Mouse (Mus musculus) T-helper 17 cell (primary cell): ENCODE measurements around the gene Tmprss4.

Source experiments
- in situ Hi-C, 2 experiments: fragments of 300-600 bp; cut with MboI, MseI; formaldehyde crosslinking; loops; 1 replicate in 1 of 2; 2 replicates in 1 of 2; pipeline ENCODE4 v1.15.1; 2025; ENCODE audit warnings: high pct_unique_total_duplicates in 2 of 2

Tmprss4 gene

DNA sequence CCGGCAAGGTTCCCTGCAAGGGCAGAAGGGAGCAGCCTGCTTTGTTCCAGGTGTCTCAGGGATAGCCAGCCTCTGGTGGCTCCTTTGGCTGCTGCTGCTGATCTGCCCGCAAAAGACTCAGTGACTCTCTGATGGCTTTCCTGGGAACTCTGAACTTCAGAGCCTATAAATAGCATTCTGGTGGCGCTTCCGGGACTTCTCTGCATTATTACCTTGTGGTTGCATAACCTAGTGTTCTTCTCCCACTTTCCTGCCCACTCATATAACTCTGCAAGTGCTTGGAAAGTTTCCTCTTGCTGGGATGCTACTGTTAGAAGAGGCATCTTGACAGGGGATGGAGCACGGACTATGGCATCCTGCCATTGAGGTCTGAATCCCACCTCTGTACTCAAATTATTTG, 6.3 kb downstream of the Tmprss4 start:
- in situ Hi-C loops = no loop called here

DNA sequence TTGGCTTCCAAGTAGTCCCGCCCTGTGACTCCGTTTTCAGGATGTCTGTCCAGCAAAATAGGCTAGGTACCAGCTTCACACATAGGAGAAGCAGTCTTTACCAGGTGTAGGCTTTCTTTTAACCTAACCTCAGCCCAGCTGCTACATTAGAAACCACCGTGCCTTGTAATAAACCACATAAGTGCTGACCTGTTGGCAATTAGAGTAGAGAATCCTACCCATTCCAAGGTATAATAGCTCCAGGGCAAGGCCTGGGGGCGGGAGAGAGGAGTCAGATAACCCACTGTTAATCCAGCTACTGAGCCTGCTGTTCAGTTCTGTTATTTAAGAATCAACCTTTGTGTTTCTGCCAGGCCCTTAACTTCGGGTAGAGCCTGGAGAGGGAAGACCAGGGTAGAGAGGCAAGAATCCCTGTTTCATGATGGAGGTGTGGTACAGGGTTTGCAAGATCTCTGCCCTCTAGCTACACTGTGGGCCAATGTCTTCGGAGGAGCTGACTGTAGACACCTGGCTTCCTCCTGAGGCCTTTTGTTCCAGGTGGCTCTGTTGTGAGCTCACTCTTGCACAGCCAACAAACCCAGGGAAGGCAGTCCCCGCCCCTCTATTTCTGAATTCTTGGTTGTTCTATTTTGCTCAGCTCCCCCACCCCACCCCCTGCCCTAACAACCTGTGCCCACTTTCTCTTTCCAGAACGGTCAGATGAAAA, 7.6 kb downstream of the Tmprss4 start:
- in situ Hi-C loops = no loop called here

DNA sequence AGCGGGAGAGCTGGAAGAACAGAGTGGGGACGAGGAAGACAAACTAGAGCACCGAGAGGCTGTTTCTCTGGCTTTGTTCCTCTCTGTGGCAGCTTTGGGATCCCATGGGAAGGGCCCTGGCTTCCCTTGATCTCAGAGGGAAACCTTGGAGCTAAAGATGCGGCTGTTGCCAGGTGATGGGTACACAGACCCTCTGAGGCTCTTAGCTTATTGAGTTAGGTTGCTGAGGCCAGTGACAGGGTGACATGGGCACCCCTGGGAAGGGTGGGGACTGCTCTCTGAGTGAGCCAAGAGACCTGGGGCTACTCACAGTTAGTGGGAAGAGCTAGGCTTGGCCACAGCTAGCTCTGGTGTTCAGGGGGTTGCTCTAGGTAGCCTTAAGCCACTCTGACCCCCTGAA, 8.4 kb downstream of the Tmprss4 start:
- in situ Hi-C loops = no loop called here

DNA sequence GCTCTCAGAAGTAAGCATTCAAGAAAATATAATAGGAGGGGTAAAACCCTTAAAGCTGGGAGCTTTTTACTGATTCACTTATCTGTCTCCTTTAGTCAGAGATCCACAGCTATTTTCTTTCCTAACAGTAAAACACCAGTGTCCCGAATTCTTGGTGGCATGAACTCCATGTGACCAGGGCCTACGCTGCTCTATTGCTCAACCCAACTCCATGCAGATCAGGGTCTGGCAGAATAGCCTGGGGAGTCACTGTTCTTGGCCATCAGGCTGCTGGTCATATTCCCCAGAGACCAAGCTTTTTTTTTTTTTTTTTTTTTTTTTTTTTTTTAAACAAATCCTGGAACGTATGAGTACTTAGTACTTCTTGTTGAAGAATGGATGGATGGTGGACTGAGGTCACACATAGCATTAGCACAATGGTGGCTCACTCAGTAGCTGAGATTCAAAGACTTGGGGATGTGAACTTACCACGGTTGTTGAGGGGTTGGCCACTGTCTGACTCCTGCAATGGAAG, 14.2 kb downstream of the Tmprss4 start:
- in situ Hi-C loops = no loop called here

DNA sequence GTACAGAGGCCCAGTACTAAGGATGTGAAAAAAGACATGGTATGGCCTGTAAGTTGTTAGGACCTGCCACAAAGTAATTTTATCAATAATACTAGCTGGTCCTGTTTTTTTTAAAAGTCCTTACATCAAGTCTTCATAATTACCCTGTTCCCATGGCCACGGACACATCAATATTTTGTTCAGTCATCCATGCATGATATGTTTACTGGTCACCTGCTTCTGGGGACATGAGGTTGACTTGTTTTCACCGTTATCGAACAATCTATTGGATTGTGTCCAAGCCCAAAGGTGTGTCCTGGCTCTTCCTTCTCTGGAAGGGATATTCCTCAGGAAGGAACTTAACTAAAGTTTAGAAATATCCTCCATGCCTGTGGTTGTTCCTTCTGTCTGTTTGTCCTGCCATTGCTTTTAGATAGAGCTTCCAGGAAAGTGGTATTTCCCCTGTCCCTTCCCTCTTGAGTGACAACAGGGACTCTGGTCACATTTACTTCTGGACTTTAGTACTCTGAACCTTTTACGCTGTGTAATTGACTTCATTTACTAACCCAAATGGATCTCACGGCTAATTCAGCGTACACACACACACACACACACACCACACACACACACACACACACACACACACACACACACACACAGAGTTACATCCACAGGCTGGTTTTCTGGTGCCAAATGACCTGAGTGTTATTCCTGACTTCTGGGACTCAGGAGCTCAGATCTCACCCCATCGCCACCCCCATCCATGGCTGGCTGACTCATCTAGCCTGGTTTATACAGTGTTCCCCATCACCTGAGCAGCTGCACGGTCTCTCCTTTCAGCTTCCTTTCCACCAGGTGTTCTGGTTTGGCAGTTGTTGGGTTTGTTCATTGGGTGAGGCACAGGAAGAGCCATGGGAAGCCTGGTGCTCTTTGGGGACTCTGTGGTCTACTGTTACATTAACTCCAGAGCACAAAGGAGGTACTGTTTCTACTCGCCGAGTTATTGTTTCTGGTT, 15.0 kb downstream of the Tmprss4 start:
- in situ Hi-C loops = no loop called here

DNA sequence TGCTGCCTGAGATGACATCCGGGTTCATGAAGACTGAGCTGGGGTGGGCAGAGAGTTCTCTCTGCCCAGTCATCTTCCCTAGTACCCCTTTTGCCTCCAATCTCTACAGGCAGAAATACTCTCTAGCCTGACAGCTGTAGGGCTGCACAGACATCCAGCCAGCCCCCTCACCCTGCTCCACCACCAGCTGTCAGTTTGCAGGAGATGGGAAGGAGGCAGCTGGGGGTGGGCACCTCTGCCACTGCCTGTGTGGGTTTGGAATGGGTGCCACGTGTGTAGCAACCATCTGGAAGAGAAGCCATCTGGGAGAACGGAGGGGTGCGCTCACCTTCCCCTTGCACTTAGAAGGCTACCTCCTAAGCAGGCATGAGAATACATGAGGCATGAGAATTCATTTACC, 18.6 kb downstream of the Tmprss4 start:
- in situ Hi-C loops = no loop called here

DNA sequence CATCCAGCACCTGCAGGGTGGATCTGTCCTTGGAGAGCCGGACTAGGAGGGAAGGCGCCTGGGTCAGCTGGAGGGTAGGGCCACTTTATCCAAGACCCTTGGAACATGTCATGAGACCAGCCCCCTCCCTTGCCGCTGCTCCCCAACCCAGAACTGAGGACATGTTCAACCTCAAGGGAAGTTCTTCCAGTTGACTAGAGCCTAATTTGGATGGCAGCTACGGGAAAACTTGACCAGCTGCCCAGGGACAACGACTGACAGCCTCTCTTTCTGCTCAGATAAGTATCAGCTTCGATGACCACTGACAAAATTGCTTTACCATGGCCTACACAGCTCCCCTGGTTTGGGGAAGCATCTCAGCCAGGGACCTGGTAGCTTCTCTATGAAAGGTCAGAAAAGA, 20.6 kb downstream of the Tmprss4 start:
- in situ Hi-C loops = no loop called here

DNA sequence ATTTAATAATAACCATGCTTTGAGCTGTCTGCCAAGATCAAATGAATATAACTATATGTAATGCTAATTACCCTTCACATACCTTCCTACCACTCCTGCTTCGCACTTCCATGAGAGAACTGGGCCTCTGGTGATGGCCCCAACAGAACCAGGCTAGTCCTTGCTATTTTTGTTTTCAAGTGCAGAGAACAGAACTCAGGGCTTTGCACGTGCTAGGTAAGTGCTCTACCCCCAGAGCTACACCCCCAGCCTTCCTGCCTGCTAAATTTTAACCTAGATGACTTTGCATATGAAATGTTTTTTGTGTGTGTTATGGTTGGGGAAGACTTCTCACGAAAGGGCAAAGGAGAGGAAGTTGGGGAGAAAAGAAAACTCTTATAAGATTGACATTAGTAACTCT, 21.4 kb downstream of the Tmprss4 start:
- in situ Hi-C loops = no loop called here

DNA sequence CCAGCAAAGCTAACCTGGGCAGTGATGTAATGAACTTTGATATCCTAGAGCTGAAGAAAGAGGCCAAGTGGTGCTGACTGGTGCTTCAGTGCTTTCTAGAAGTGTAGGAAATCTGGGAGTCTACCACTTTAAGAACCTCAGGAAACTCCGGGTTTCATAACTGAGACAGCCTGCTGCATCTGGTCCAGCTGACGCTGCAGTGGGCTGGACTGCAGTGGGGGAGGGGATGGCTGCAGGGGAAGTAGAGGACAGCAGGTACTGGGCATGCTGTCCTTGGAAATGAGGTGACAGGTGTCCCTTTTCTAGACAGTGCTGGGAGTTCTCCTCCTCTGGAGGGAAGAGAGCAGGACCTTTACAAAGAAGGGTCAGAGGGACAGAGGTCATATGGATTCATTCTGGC, 22.1 kb downstream of the Tmprss4 start, which contains the start of gene BC049352:
Gene BC049352, plus strand, starts transcription at position 238 of the 400 bp plus-strand sequence.
- in situ Hi-C loops = no loop called here

DNA sequence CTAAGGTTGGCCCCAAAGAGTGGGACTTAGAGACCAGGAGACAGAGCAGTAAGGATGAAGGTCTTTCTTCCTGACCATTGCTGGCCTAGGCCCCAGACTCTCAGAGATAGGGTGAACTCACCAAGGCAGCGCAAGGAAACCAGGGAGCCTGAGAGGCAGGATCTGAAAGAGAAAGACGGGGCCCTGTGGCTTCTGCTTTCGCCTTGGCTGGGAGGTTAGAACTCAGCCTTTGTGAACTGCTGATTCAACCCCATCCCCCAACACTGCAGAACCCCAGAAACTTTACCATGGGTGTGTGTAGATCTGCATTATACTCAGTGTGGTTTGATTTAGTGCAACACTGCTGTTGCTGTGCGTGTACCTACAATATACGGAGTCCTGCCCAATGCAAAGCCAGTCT, 24.6 kb downstream of the Tmprss4 start:
- in situ Hi-C loops = no loop called here

DNA sequence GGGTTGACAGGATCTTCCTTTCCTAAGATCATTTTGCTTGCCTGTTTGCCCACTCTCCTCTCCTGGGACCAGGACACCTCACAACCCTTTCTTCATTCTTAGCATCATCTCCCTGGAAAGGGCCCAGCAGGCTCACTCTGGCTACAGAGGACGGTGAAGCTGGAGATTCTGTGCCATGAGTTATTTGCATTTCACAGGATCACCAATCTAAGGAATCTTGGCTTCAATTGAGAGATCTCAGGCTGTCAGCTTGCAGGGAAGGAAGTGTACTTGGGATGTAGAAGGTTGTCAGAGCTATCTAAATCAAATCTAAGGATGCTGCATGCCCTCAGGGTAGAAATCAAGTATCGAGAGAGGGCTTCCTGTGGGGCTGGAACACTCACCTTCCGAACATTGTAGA, 30.4 kb downstream of the Tmprss4 start:
- in situ Hi-C loops = no loop called here

DNA sequence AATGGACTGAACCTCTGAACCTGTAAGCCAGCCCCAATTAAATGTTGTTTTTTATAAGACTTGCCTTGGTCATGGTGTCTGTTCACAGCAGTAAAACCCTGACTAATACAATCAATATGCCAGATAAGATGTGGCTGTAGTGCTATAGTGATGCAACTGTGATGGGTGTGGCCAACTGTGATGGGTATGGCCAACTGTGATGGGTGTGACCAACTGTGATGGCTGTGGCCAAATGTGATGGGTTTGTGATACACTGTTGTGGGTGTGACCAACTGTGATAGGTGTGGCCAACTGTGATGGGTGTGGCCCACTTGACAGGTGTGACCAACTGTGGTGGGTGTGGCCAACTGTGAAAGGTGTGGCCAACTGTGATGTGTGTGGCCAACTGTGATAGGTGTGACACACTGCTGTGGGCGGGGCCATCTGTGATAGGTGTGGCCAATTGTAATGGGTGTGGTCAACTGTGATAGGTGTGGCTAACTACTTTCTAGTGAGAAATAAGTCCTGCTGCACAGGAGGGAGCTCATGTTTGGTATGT, 32.8 kb downstream of the Tmprss4 start:
- in situ Hi-C loops = no loop called here

DNA sequence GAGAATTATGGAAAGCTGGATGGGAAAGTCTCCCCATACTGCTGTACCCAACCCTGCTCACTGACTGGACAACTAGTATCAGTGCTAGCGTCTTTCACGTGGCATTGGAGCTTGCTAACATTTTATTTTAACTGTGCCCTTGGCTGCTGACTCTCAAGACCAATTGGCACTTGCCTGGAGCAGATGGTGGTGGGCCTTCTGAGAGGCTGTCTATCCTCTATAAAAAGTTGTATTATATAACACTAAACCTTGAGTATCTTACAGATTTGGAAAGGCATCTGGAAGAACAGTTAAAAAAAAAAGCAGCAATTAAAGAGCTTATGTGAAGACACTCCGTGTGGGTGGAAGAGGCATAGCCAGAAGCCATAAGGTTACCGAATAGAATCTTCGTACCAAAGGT, 33.7 kb downstream of the Tmprss4 start:
- in situ Hi-C loops = no loop called here

DNA sequence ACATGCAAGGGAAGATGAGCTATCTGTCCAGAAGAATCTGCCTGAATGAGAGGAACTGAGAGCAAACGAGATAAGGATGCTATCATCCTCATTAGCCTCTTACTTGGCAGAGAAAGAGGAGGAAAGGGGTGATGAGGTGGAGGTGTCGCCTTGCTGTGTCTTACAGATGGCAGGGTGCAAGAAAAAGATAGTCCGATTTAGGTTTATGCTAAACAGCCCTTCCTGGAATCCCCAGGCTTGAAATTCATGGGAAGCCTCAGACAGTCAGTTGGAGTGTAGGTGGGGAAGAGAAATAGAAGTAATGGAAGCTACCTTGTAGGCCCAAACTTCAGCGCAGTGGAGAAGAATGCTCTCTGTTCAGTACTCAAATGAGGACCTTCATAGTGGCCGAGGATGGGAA, 36.0 kb downstream of the Tmprss4 start:
- in situ Hi-C loops = no loop called here

DNA sequence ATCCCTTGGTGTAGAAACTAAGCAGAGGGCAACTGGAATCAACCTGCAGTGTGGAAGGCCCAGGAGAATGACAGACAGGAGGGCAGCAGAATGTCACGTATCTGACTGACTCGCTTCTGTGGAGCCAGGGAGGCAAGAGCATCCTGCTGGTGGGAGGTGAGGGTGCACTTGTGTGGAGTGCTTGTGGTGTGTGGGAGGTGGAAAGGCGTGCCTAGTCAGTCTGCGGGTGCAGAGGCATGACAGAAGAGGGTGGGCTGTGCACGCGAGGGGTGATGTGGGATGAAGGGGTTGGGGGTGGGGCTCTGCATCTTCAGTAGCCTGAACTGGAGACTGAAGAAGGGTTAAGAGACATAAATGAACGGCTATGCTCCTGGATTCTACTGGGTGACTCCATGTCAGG, 50.5 kb downstream of the Tmprss4 start:
- in situ Hi-C loops = no loop called here

DNA sequence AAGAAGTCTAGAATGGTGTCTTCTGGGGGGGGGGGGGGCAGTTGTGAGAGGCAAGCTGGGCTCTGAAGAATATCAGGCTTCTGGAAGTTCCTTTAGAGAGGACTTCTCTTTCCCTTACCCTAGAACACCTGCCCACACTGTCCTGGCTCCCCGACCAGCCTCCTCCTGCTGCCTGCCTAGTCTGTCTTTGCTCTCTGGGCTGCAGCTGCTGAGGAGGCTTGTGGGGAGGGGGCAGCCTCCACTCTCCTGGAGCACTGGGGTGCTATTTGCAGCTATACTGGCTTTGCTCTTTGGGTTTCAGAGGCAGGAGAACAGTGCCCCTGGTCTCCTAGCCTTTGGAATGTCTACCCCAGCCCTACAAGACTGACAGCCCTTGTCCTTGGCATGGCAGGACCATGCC, 53.0 kb downstream of the Tmprss4 start:
- in situ Hi-C loops = no loop called here

DNA sequence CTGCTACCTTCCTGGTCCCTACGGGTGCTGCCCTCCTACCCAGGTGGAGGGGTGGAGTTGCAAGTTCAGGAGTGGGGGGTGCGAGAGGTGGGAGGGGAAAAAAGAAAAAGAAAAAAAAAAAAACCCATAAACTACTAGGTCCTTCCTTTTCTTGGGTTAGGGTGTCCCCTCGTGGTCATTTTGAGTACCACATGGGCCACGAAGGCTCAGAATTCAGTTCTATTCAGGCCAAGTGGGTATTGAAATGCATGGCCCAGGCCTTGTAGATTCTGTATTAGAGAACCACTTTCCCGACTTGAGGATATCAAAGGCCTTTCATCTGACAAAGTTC, 57.7 kb downstream of the Tmprss4 start:
- in situ Hi-C loops = loop anchor here (5.0 to 10.0 kb wide), 4 partner anchors 231 to 431 kb away; no protein-coding TSS in a partner anchor

DNA sequence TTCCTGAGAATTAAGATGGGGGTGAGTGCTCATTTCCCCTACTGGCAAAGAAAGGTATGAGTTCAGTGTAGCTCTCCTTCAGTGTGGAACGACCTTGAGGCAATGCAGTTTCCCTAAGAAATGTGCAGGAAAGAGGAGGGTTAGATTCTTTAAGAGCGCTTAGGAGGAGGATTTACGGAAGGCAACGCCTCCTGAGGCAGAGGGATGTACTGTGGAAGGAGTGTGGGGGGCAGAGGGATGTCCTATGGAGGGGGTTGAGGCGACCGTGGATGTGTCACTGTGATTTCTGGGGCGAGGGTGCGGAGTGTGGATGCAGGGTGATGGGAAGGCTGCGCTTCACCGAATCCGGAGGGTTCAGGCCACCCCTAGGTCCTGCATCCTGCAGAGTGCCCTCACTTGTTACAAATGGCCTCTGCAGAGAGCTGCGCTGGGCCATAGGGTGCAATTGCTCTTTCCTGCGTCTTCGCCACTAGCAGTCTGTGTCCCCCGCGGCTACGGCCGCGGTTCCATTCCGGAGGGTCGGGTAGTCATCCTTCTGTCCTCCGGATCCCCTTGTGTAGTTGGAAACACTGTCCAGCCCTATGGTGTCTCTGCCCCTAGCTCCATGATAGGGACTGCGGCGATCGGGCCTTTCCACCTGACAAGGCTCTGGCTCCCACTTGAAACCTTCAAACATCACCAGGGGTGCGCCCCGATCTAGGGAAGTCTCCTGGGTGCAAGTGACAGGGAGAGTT, 58.2 kb downstream of the Tmprss4 start:
- in situ Hi-C loops = loop anchor here (5.0 to 10.0 kb wide), 4 partner anchors 231 to 431 kb away; no protein-coding TSS in a partner anchor

DNA sequence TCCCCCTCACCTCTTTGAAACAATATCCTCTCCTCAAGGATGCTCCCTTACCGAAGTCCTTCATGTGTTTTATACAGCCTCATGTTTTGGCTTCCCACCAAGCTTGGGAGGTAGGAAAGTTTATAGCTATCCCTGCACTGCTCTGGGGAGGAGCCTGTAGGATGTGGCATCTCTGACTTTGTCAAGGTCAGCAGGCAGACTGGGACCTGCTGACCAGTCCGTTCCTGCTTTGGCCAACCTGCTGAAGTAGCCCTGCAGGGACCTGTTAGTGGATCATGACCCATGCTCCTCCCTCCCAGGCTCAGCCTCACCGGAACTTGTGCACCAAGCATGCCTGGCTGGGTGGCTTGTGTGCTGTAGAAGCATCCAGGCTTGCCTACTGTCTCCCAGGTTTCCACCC, 61.2 kb downstream of the Tmprss4 start:
- in situ Hi-C loops = loop anchor here (5.0 to 10.0 kb wide), 5 partner anchors 115 to 1085 kb away; partner anchors contain the start of gene Apoa1 (in 1 of the 2)

DNA sequence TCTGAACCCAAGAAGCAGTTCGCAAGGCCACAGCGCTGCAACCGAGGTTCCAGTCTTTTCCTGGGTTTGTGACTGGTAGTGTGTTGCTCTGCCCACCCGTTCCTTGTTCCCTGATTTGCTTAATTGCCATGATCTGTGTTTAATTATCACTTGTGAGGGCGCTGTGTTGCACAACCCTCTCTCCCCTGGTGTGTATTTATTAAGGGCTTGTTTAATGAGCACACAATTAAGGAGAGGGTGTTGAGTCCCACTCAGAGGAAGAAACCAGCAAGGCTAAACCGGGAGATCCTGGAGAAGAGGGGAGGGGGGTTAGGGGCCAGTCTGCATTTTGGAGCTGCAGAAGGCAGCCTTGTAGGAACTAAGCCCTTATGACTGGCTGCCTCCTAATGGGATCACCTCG, 62.9 kb downstream of the Tmprss4 start:
- in situ Hi-C loops = loop anchor here (5.0 to 10.0 kb wide), 5 partner anchors 114 to 1086 kb away; partner anchors contain the start of gene Apoa1 (in 1 of the 2)

DNA sequence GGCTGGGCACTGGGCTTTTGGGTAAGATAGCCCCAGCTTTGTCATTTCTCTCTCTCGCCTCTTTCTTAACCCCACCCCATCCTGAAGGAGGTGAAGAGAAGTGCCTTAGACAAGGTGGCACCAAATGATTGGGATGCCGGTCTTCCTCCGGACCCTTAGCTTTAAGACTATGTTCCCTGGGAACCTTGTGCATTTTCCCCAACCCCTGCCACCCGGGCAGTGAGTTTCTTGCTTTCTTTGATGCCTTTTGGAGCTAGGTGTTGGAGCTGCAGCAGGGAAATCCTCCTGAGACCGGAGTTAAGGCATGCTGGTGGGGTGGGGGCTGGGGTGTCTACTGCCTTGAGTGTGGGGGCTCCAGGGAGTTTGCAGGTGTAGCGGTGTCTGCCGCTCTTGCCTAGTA, 64.8 kb downstream of the Tmprss4 start:
- in situ Hi-C loops = no loop called here
